Mouse (Mus musculus): Measurements from ENCODE around the gene Clybl. TPM values are rescaled to one million over a fixed set of nuclear protein-coding genes. Genes with fewer than 3 reads are reported as not detected.

The Clybl gene
- 15.7 and 21.6 TPM in 2 replicates for polyA plus RNA-seq (2015; fragmentation: Nextera tagmentation; extraction: Ambion mirVana)

- WGBS, result 3% methylated on average over 45 of the region's 45 CpGs
- Histone ChIP-seq H3K4me3 (ENCODE audit: low read length) (peak within 1 kb of the TSS; percentile 59), H3K4me1 (ENCODE audit: control insufficient read depth, insufficient read depth, low read depth, low read length) (peaks cover 2% of the 10 kb centered on the region; the same call in 1 of the 2 replicates), H3K4me2 (ENCODE audit: low read length) (peak within 1 kb of the TSS; percentile 64), H3K9ac (ENCODE audit: low read depth, low read length) (peak within 1 kb of the TSS; percentile 70), H3K9me3 (ENCODE audit: control insufficient read depth, low read length) (no peaks in the 10 kb centered on the region), H3K36me3 (ENCODE audit: control insufficient read depth, insufficient read depth, low read length) (no peaks in the 10 kb centered on the region), H3K27ac (ENCODE audit: low read depth, low read length) (peak within 1 kb of the TSS; percentile 9; the same call in 1 of the 2 replicates), H3K27me3 (replicated peaks; ENCODE audit: control insufficient read depth, insufficient read depth, low read length) (no peaks in the 10 kb centered on the region)
- ATAC-seq, result peak; percentile 98
Measured at GRCm38 (mm10) chr14:122181078-122181814, at the start of gene Clybl. Clybl (plus strand) TSS chr14:122181704.

- Histone ChIP-seq H3K27ac (ENCODE audit: low read depth, low read length) (no peak overlapping the region), H3K9ac (ENCODE audit: low read depth, low read length) (no peak overlapping the region), H3K9me3 (ENCODE audit: control insufficient read depth, low read length) (no peaks in the 10 kb centered on the region), H3K36me3 (ENCODE audit: control insufficient read depth, insufficient read depth, low read length) (peaks cover 14% of the 10 kb centered on the region), H3K4me2 (ENCODE audit: low read length) (no peak overlapping the region), H3K4me3 (ENCODE audit: low read length) (no peak overlapping the region), H3K4me1 (ENCODE audit: control insufficient read depth, insufficient read depth, low read depth, low read length) (no peaks in the 10 kb centered on the region), H3K27me3 (replicated peaks; ENCODE audit: control insufficient read depth, insufficient read depth, low read length) (no peaks in the 10 kb centered on the region)
- 77% methylated on average over 3 of the region's 3 CpGs for WGBS
- ATAC-seq, result no peak
Measured at GRCm38 (mm10) chr14:122136368-122136928, 45.1 kb upstream of the Clybl start.

- no peak for ATAC-seq
- H3K27me3 ChIP-seq (replicated peaks; ENCODE audit: control insufficient read depth, insufficient read depth, low read length), result no peaks in the 10 kb centered on the region
- no peak overlapping the region for H3K4me3 ChIP-seq (ENCODE audit: low read length)
- no peaks in the 10 kb centered on the region for H3K4me1 ChIP-seq (ENCODE audit: control insufficient read depth, insufficient read depth, low read depth, low read length)
- H3K9ac ChIP-seq (ENCODE audit: low read depth, low read length), result no peak overlapping the region
- no peaks in the 10 kb centered on the region for H3K9me3 ChIP-seq (ENCODE audit: control insufficient read depth, low read length)
- WGBS, result 95% methylated on average over 7 of the region's 7 CpGs
- no peak overlapping the region for H3K27ac ChIP-seq (ENCODE audit: low read depth, low read length)
- H3K4me2 ChIP-seq (ENCODE audit: low read length), result no peak overlapping the region
- peaks cover 14% of the 10 kb centered on the region for H3K36me3 ChIP-seq (ENCODE audit: control insufficient read depth, insufficient read depth, low read length)
Measured at GRCm38 (mm10) chr14:122137234-122137633, 44.3 kb upstream of the Clybl start.

- no peak for ATAC-seq
- Histone ChIP-seq H3K36me3 (ENCODE audit: control insufficient read depth, insufficient read depth, low read length) (peaks cover 17% of the 10 kb centered on the region), H3K4me2 (ENCODE audit: low read length) (no peak overlapping the region), H3K27ac (ENCODE audit: low read depth, low read length) (no peak overlapping the region), H3K9ac (ENCODE audit: low read depth, low read length) (no peak overlapping the region), H3K9me3 (ENCODE audit: control insufficient read depth, low read length) (no peaks in the 10 kb centered on the region), H3K4me3 (ENCODE audit: low read length) (no peak overlapping the region), H3K27me3 (replicated peaks; ENCODE audit: control insufficient read depth, insufficient read depth, low read length) (no peaks in the 10 kb centered on the region), H3K4me1 (ENCODE audit: control insufficient read depth, insufficient read depth, low read depth, low read length) (no peaks in the 10 kb centered on the region)
- 54% methylated on average over 1 of the region's 1 CpGs for WGBS
Measured at GRCm38 (mm10) chr14:122140126-122140525, 41.4 kb upstream of the Clybl start.

GRCm38 (mm10) chr14:122143585-122144269 lies 37.8 kb upstream of the Clybl start:
- WGBS, result 93% methylated on average over 4 of the region's 4 CpGs
- H3K36me3 ChIP-seq (ENCODE audit: control insufficient read depth, insufficient read depth, low read length), result peaks cover 21% of the 10 kb centered on the region

GRCm38 (mm10) chr14:122145374-122145773 lies 36.1 kb upstream of the Clybl start:
- peaks cover 15% of the 10 kb centered on the region for H3K36me3 ChIP-seq (ENCODE audit: control insufficient read depth, insufficient read depth, low read length)
- no peak overlapping the region for H3K9ac ChIP-seq (ENCODE audit: low read depth, low read length)
- H3K9me3 ChIP-seq (ENCODE audit: control insufficient read depth, low read length), result no peaks in the 10 kb centered on the region
- H3K4me2 ChIP-seq (ENCODE audit: low read length), result no peak overlapping the region
- no peaks in the 10 kb centered on the region for H3K27me3 ChIP-seq (replicated peaks; ENCODE audit: control insufficient read depth, insufficient read depth, low read length)
- WGBS, result 89% methylated on average over 1 of the region's 1 CpGs
- no peak overlapping the region for H3K4me3 ChIP-seq (ENCODE audit: low read length)
- H3K27ac ChIP-seq (ENCODE audit: low read depth, low read length), result no peak overlapping the region
- ATAC-seq, result no peak
- H3K4me1 ChIP-seq (ENCODE audit: control insufficient read depth, insufficient read depth, low read depth, low read length), result no peaks in the 10 kb centered on the region

More at GRCm38 (mm10) chr14:122143585-122144269, 37.8 kb upstream of the Clybl start:
- Histone ChIP-seq H3K4me1 (ENCODE audit: control insufficient read depth, insufficient read depth, low read depth, low read length) (no peaks in the 10 kb centered on the region), H3K9ac (ENCODE audit: low read depth, low read length) (no peak overlapping the region), H3K27me3 (replicated peaks; ENCODE audit: control insufficient read depth, insufficient read depth, low read length) (no peaks in the 10 kb centered on the region), H3K4me3 (ENCODE audit: low read length) (no peak overlapping the region), H3K9me3 (ENCODE audit: control insufficient read depth, low read length) (no peaks in the 10 kb centered on the region), H3K4me2 (ENCODE audit: low read length) (no peak overlapping the region), H3K27ac (ENCODE audit: low read depth, low read length) (no peak overlapping the region)
- ATAC-seq, result no peak

GRCm38 (mm10) chr14:122150616-122151015 lies 30.9 kb upstream of the Clybl start:
- Histone ChIP-seq H3K4me2 (ENCODE audit: low read length) (no peak overlapping the region), H3K27me3 (replicated peaks; ENCODE audit: control insufficient read depth, insufficient read depth, low read length) (no peaks in the 10 kb centered on the region), H3K9me3 (ENCODE audit: control insufficient read depth, low read length) (no peaks in the 10 kb centered on the region), H3K4me3 (ENCODE audit: low read length) (no peak overlapping the region), H3K4me1 (ENCODE audit: control insufficient read depth, insufficient read depth, low read depth, low read length) (no peaks in the 10 kb centered on the region), H3K36me3 (ENCODE audit: control insufficient read depth, insufficient read depth, low read length) (peaks cover 19% of the 10 kb centered on the region; the same call in 1 of the 2 replicates), H3K9ac (ENCODE audit: low read depth, low read length) (no peak overlapping the region), H3K27ac (ENCODE audit: low read depth, low read length) (no peak overlapping the region)
- WGBS, result 29% methylated on average over 5 of the region's 5 CpGs
- no peak for ATAC-seq

GRCm38 (mm10) chr14:122157738-122158137 lies 23.8 kb upstream of the Clybl start:
- no peak overlapping the region for H3K4me3 ChIP-seq (ENCODE audit: low read length)
- H3K4me2 ChIP-seq (ENCODE audit: low read length), result no peak overlapping the region
- no peaks in the 10 kb centered on the region for H3K27me3 ChIP-seq (replicated peaks; ENCODE audit: control insufficient read depth, insufficient read depth, low read length)
- no peak overlapping the region for H3K9ac ChIP-seq (ENCODE audit: low read depth, low read length)
- H3K27ac ChIP-seq (ENCODE audit: low read depth, low read length), result no peak overlapping the region
- no peaks in the 10 kb centered on the region for H3K9me3 ChIP-seq (ENCODE audit: control insufficient read depth, low read length)
- ATAC-seq, result no peak
- 84% methylated on average over 7 of the region's 7 CpGs for WGBS
- H3K4me1 ChIP-seq (ENCODE audit: control insufficient read depth, insufficient read depth, low read depth, low read length), result no peaks in the 10 kb centered on the region
- 0 out of 2 replicates have a peak, but pooled peaks cover 10% of the 10 kb centered on the region for H3K36me3 ChIP-seq (ENCODE audit: control insufficient read depth, insufficient read depth, low read length)

GRCm38 (mm10) chr14:122160916-122161315 lies 20.6 kb upstream of the Clybl start:
- Histone ChIP-seq H3K4me2 (ENCODE audit: low read length) (no peak overlapping the region), H3K9me3 (ENCODE audit: control insufficient read depth, low read length) (no peaks in the 10 kb centered on the region), H3K36me3 (ENCODE audit: control insufficient read depth, insufficient read depth, low read length) (0 out of 2 replicates have a peak, but pooled peaks cover 10% of the 10 kb centered on the region), H3K27ac (ENCODE audit: low read depth, low read length) (no peak overlapping the region), H3K4me1 (ENCODE audit: control insufficient read depth, insufficient read depth, low read depth, low read length) (no peaks in the 10 kb centered on the region), H3K27me3 (replicated peaks; ENCODE audit: control insufficient read depth, insufficient read depth, low read length) (no peaks in the 10 kb centered on the region), H3K9ac (ENCODE audit: low read depth, low read length) (no peak overlapping the region), H3K4me3 (ENCODE audit: low read length) (no peak overlapping the region)
- WGBS, result 89% methylated on average over 1 of the region's 1 CpGs
- ATAC-seq, result no peak

Measured in hindbrain, embryonic 16.5 days (tissue).